Mouse (Mus musculus) frontal cortex, postnatal 10 days (tissue): ENCODE data around the gene Pla1a.
"Not testable (repeated sequence)": the region's sequence is repeated elsewhere in the genome, so short reads cannot be mapped to it uniquely, and the experiment has no call there.

Source experiments
- DNase-seq, 2 experiments: peaks; one replicate each; pipeline ENCODE4 v3.0.0; 2022; ENCODE audit warnings: low spot score in 2 of 2, mixed read lengths in 1 of 2

Pla1a gene

DNA sequence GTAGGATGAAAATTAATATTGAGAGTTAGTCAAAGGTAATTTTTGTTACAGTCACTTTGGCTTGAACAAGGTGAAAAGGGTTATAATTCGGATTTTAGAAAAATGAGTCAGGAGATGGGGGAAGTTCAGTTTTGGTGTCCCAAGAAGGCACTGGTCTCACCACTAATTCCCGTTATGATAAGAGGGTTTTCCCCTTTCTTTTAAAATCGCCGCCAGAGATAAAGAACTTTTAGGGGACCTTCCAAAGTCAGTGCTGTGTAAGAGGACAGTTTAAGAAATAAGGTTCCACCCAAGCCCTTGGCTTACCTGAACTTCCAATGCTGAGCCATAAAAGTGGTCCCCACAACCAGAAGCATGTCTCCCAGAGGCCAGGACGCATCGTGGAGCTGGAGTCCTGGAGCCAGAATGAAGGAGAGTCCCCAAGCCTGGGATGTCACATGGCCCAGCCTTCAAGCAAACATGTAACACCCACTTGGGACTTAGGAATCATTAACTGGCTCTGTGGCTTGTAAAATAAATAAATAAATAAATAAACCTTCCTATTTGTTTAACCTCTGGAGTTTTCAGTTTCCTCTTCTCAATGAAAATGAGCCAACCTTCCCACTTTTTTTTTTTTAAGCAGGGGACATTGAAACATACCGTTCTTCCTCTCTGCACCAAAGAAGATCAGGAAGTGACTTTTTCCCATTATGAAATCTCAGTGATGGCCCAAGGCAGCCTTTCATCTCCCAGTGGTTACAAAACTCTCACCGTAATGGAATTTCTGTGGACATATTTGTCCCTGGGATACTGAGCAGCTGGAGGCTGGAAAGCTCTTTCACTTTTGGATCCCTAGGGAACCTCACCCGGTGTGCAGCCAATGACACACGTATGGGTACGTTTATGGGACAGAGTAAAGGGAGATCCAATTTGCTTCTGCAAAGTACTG is at the start of gene Pla1a:
TSS of gene Pla1a (minus strand) at position 648 of the 928 bp plus-strand sequence.
- DNase-seq, result no peak

DNA sequence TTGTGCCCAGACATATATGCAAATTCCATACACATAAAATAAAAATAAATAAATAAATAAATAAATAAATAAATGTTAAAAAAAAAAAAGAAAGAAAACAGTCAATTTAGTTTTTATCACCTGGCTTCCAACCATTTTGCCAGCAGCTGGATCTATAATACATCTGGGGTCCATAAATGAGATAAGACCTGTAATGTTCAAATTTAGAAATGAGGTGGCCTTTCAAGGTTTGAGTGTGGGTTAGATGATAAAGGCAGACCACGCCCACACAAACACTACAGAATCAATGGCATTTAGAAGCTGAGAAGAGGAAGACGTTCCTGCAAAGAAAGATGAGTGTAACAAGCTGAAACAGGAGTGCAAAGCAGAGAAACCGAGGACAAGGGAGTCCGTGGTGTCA is 48.4 kb upstream of the Pla1a start:
- no peak for DNase-seq

DNA sequence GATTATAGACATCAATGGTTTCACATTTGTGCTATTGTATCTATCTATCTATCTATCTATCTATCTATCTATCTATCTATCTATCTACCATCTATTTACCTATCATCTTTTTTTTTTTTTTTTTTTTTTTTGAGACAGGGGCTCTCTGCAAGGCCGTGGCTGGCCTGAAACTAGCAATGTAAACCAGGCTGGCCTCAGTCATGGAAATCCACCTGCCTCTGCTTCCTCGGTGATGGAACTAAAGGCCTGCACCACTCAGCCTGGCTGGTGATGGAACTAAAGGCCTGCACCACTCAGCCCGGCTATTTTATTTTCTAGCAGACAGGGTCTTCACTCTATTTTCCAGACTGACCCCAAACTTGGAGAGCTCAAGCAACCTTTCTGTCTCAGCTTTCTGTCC is 45.4 kb upstream of the Pla1a start:
- DNase-seq, result no peak

DNA sequence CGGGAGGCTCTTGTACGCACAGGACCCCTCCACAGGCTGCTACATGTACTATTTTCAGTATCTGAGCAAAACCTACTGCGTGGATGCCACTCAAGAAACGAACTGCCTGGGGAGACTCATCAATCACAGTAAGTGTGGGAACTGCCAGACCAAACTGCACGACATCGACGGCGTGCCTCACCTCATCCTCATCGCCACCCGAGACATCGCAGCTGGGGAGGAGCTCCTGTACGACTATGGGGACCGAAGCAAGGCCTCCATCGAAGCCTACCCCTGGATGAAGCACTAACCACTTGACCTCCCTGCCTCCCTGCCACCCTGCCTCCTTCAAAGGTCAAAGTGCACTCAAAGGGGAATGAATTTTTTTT is 44.3 kb upstream of the Pla1a start:
- DNase-seq, result not testable (repeated sequence)

DNA sequence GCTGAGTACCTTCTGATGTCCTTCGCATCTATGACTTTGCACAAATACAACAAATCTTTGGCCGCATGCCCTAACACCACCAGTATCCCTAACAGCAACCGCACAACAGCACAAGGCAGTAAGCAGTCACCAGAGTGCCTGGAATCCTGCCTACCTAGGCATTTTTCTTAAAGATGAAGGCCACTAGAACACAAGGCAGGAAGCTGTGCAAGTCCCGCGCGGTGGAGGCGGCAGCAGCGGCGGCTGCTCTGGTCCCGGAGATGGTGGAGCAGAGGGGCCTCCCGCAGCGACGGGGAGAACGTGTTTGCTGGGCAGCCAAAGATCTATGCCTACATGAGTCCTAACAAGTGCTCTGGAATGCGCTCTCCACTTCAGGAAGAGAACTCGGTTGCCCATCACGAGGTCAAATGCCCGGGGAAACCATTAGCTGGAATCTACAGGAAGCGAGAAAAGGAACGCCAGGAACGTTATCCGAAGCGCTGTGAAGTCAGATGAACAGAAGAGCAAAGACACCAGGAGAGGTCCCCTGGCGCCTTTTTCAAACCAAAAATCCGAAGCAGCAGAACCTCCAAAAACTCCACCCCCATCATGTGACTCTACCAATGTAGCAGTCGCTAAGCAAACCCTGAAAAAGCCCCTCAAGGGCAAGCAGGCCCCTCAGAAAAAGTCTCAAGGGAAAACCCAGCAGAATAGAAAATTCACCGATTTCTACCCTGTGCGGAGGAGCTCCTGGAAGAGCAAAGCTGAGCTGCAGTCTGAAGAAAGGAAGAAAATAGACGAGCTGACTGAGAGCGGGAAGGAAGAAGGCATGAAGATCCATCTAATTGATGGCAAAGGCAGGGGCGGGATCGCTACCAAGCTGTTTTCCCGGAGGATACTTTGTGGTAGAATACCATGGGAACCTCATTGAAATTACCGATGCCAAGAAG is 43.6 kb upstream of the Pla1a start:
- DNase-seq, result no peak

DNA sequence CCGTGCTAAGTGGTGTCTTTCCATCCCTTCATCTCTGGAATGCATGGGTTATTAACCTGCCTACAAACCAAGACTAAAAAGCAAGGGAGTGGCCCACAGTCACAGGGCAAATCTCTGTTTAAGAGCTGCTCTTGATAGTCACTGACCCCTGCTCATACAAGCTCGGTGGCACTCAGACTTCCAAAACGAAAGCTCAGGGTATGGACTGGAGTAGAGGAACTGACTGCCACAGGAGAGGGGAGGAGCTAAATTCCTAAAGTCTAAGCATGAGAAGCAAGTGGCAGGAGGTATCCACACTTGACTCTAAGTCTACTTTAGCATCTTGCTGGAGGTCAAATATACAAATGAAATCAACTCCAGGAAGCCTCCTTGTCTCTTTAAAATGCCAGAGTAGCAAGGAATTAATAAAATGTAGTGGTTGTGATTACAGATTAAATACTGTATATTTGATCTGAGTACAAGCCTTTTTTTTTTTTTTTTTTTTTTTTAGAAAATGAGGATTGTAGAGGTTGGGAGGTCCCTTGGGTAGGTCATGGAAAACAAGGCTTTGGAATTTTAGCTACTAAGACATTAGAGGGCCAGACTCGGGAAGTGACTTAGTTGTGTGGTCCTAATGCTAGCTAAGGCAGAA is 42.9 kb upstream of the Pla1a start:
- no peak for DNase-seq

DNA sequence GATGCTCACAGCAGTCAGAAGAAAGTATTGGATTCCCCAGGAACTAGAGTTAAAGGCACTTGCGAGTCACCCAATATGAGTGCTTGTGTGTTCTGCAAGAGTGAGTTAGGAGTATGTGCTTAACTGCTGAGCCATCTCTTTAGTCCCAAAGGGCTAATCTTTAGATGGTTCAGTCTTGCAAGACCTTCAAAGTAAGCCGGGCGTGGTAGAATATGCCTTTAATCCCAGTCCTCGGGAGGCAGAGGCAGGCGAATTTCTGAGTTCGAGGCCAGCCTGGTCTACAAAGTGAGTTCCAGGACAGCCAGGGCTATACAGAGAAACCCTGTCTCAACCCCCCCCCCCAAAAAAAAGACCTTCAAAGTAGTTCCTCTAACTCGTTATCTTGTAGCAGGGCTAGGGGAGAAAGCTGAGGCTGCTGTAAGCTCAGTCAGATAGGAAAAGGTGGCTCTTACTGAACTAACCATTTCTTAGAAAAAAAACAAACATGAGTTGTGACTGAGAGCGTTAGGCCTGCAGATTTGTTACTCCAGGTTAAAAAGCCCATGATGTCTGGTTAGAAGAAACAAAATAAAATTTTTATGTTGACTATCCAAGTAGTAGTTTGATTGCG is 41.8 kb upstream of the Pla1a start:
- no peak for DNase-seq

DNA sequence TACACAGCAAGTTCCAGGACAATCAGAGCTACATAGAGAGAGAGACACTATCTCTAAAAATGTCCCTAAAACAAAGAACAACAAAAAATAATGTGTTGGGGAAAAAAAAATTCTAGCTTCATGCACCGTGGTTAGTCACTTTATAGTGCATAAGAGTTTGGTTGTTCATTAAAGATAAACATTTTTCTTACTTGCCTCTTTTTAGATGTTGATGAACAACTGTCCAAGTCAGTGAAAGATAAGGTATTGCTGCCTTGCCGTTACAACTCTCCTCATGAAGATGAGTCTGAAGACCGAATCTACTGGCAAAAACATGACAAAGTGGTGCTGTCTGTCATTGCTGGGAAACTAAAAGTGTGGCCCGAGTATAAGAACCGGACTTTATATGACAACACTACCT is 40.7 kb upstream of the Pla1a start:
- no peak for DNase-seq

DNA sequence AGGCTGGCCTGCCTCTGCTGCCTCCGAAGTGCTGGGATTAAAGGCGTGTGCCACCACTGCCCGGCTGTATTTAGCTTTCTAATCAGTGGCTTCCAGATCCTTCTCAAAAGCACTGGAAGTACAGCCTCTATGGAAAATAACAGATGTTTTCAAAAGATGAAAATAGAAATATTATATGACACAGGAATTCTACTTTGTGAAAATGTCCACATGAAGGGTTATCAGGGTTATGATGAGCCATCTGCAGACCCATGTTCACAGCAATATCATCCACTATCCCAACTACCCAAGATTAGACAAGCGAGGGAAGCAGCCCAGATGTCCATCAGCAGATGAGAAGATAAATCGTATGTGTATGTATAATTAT is 39.5 kb upstream of the Pla1a start:
- no peak for DNase-seq

DNA sequence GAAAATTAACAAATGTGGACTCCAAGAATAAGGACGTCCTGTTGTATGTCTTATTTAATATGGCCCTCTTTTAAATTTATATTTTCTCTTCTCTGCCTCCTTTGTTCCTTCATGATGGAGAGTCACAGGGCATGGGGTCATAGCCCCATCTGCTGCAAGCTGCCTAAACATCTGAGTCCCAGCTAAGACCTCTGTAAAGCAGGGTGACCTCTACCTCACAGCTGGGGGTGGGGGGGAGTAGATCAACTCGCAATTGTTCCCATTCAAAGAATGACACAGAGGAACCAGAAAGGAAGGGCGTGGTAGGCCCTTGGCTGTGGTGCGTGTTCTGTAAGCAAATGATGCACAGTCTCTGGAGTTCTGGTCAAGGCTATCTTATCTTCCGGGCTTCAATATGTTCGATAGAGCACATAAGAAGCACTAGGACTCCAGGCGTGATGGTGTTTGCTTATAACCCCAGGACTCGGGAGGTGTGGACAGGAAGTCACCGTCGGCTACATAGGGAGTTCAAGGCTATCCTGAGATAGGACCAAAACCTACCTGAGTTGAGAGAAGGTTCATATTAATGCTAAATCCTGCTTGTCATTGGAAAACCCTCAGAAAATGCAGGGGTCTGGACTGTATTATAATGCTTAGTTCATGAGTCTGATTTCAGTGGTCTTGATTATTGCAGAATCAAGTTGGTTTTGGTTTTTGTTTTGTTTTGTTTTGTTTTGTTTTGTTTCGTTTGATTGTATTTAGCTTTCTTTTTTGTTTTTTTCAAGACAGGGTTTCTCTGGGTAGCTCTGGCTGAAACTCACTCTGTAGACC is 39.0 kb upstream of the Pla1a start:
- DNase-seq, result no peak

DNA sequence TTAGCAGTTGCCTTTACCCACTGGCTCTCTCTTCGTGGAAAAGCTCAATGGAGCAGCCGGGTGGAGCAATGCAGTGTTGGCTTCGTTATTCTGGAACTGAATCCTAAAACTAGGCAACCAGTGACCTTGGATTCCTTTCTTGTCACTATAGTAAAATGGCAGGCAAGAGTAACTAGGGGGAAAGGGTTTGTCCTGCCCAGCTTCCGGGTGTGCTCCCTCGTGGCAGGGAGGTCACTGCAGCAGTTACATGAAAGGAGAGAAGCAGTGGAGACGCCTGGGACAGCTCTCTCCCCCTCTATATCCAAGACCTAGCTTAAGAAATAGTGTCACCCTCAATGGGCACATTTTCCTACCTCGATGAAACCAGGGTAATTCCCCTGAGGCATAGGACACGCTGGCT is 36.5 kb upstream of the Pla1a start:
- no peak for DNase-seq

DNA sequence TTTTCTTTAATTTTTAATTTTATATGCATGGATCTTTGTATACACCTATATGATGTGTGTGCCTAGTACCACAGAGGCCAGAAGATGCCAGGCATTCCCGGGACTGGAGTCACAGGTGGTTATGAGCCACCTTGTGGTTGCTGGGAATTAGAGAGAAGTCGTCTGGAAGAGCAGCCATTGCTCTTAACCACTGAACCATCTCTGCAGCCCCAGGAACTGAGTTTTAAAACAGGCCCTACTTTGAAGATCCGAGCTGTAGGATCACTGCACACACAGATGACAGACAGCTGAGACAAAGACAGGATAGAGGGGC is 35.7 kb upstream of the Pla1a start:
- no peak for DNase-seq

DNA sequence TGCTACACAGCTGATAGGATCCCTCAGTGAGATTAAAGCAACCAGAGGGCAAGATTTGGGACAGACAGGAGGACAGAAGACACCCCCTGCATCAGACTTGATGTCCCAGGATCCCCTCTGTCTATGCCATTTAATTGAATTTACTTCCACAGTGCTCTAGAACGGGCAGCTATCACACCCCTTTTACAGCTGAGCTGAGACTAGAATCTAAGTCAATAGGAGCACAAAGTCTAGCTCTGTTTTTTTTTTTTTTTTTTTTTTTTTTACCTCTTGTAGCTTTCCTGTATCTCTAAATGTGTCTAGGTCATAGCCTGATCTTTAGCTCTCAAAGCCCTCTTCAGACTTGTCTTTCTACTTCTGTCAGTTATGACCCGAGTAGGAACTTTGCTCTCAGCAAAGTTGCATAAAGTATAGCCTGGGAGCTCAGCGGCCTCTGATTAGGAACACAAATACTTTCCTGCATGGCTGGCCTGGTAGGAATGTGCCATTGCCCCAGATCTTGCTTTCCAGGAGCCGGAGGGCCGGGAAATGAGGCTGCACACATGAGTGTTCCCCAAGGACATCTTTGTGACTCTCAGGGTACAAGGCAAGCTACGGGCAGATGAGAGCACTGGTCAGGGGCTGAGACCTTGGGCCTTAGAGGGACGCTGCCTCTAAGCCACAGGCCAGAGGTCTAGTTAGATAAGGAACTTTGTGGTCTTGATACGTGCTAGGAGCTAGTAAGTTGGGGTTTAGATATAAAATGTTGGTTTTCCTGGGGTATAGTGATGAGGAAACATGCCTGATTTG is 35.2 kb upstream of the Pla1a start:
- no peak for DNase-seq

DNA sequence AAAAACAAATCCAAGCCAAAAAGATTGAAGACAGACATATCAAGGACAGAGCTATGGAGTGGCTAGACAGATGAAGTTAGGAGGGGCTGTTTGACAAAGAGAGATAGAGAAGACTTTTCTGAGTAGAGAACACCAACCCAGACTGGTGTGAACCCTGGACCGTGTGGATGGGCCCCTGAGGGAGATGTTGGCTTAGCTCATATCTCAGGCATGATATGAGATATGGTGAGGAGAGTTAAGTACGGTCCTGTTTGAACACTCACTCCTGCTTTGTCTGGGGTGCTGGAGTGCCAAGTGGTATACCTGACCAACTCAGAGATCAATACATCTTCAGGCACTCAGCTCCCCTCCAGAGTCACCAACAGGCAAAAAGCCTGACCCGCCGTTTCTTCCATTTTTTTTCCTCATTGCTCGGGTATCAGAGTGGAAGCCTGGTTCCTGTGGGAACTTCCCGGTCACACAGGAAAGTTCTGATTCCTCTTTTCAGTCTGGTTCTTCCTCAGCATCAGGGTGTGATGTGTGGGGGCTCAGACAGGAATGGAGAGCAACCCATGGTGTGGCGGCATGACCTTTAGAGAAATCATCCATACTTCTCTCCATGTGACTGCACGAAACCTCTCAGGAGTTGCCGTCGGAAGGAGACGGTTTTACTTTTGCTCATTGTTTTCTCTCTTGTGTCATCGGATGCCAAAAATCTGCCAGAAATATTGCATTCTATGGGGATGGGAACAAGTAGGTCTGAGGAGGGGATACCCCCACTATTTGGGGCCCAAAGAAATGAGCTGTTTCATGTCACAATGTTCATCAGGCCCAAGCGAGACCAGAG is 34.4 kb upstream of the Pla1a start:
- DNase-seq, result no peak

DNA sequence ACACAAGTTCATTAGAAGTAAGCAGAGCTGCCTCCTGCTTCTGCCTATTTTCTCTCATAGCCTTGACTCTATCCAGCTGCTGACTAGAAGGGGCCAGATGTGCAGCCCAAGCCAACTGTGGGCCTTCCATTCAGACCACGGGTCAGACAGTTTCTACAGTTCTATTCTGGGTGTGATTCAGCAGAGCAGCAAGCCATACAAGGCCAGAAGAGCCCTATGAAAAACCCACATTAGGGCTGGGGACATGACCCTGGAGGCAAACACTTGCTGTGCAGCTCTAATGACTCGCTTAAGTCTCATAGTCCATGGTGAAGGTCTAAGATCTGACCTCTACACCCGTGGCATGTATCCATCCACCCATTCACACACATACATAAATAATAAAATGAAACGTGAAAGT is 33.1 kb upstream of the Pla1a start:
- no peak for DNase-seq

DNA sequence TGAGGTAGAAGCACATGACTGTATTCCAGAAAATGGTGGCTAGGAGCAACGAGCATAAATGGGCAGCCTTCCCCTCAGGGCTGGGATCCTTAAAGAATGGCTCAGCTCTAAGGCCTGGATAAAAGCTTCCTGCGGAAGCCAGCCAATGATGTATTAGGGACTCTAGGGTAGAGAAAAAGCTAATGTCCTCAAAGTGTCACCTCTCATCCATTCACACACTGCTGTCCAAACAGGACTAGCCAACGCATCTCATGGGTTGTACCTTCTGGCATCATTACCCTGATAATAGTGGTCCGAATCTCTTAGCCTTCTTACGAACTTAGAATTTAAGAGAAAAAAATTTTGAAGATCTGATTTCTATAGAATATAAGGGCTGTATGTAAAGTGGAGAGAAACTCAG is 30.4 kb upstream of the Pla1a start:
- DNase-seq, result no peak

DNA sequence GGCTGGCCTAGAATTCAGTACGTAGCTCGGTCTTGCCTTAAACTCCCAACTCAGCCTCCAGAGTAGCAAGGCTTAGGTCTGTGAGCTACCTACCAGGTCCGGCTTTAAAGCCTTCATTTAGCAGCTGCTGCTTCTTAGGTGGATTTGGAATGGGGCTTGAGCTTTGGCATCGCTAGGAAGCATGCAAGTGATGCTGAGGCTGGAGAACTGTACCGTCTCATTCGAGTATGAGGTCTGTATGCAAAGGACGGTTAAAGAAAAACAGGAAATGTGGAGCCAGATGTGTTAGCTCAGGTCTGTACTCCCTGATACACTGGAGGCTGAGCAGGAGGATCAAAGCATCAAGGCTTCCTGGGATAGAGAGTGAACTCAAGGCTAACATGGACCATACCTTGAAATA is 29.2 kb upstream of the Pla1a start:
- no peak for DNase-seq

DNA sequence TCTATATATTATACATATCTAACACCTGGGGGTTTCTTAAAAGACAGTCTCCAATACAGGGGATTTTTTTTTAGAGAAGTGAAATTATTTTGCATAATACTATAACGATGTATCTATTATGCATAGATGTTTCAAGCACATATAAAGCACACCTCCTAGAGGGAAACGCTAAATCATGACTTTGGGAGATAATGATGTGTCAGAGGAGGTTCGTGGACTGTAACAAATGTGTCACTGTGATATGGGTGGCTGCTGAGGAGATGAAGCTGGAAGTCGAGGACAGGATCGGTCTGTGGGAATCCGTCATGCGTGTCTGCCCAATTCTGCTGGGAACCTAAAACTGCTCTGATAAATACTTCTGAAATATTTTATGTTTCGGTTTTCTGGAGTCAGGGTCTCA is 28.8 kb upstream of the Pla1a start:
- no peak for DNase-seq

DNA sequence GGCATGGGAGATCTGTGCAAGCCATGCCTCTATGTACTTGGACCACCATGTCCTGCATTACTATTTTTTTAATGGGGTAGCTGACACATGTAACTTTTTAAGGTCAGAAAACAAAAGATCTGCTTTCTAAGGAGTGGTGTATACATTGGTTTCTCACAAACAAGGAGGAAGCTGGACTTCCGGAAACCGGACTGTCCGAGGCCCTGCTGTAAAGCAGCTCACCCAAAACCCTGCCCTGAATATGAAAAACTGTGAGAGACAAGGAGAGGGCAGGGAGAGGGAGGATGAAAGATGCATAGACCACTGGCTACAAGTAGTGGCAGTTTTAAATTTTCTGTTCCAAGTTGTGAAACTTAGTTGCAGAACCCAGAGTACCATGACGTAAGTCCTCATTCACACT is 27.0 kb upstream of the Pla1a start:
- DNase-seq, result no peak
